Mouse (Mus musculus) midbrain, postnatal 0 days (tissue): ENCODE measurements at regions not wholly inside any gene's neighbourhood (a gene's known extent, or its start where the extent isn't known, plus 50 kb on each side); places are given as distances from the start of the nearest gene placed in this dataset.

Source experiments
- ATAC-seq: fragments of 200-750 bp; cut with Nextera tagmentation; 2 replicates; pipeline ENCODE4 v1.8.0; 2017; ENCODE audit warnings: moderate number of reproducible peaks, mild to moderate bottlenecking, moderate TSS enrichment, moderate library complexity; ENCODE audit not compliant: low FRiP score
- DNase-seq: peaks from one replicate; pipeline ENCODE4 v3.0.0-alpha.2; 2015; ENCODE audit warnings: low spot score
- H3K27ac ChIP-seq: fragments of 300-500 bp; sonication (generic); 2 replicates; pipeline ENCODE4 v1.5.1; 2014; ENCODE audit warnings: low read depth, mild to moderate bottlenecking, low read length, mixed read lengths
- H3K27me3 ChIP-seq: fragments of 300-500 bp; sonication (generic); 2 replicates; pipeline ENCODE4 v1.6.1; 2014; ENCODE audit warnings: low read length, control low read depth, mixed read lengths; ENCODE audit not compliant: insufficient read depth
- H3K36me3 ChIP-seq: fragments of 300-500 bp; sonication (generic); 2 replicates; pipeline ENCODE4 v1.6.1; 2014; ENCODE audit warnings: low read length, control low read depth, mixed read lengths; ENCODE audit not compliant: insufficient read depth
- H3K4me1 ChIP-seq: fragments of 300-500 bp; sonication (generic); 2 replicates; pipeline ENCODE4 v1.6.1; 2014; ENCODE audit warnings: mild to moderate bottlenecking, control low read depth, antibody characterized with exemption, low read length, mixed read lengths; ENCODE audit not compliant: insufficient read depth
- H3K4me2 ChIP-seq: fragments of 300-500 bp; sonication (generic); 2 replicates; pipeline ENCODE4 v1.6.1; 2014; ENCODE audit warnings: low read depth, mild to moderate bottlenecking, low read length, mixed read lengths; ENCODE audit not compliant: poor library complexity, severe bottlenecking
- H3K4me3 ChIP-seq: fragments of 300-500 bp; sonication (generic); 2 replicates; pipeline ENCODE4 v1.5.1; 2014; ENCODE audit warnings: low read depth, mild to moderate bottlenecking, low read length, moderate library complexity
- H3K9ac ChIP-seq: fragments of 300-500 bp; sonication (generic); replicated peaks from 2 replicates; pipeline ENCODE4 v1.6.1; 2014; ENCODE audit warnings: mild to moderate bottlenecking, low read length, moderate library complexity, mixed read lengths; ENCODE audit not compliant: poor library complexity, severe bottlenecking
- H3K9me3 ChIP-seq: fragments of 300-500 bp; sonication (generic); 2 replicates; pipeline ENCODE4 v1.6.1; 2016; ENCODE audit warnings: low read length, control low read depth
- CTCF ChIP-seq: IDR thresholded peaks from 2 replicates; pipeline ENCODE4 v1.5.1; 2016; ENCODE audit warnings: antibody characterized with exemption, mild to moderate bottlenecking
- WGBS: fragments of 180-500 bp; shearing (Covaris S2); extraction: QIAGEN DNeasy Blood & Tissue Kit; methylation state at CpG from one replicate; pipeline ENCODE4 v1.1.7; 2014; 5-methylcytosine and 5-hydroxymethylcytosine counted together

DNA sequence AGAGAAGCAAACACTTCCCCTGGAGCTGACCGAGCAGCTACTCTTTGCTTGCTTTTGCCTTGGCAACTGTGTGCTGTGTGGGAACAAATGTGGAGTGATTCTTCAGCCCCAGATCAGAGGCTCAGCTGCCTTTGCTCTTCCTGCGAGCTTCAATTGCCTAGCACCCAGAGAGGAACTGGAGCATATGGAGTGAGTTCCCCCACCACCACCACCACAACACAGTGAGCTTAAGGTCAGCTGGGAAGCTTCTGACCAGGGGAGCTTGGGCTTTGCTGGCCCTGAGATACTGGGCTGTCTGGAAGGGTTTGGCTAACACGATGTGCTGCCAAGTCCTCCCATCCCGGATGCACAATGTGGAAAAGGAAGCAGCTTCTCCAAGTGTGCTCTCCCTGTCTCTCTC lies 432.8 kb upstream of the Gulo start:
- TF ChIP-seq CTCF = no peak
- 47% methylated on average over 4 of the region's 4 CpGs for WGBS
- peak; percentile 66 for DNase-seq
- Histone ChIP-seq H3K27ac (no peak overlapping the region), H3K4me1 (no peaks in the 10 kb centered on the region), H3K9me3 (no peaks in the 10 kb centered on the region), H3K36me3 (no peaks in the 10 kb centered on the region), H3K9ac (no peak overlapping the region), H3K4me2 (no peak overlapping the region), H3K27me3 (no peaks in the 10 kb centered on the region), H3K4me3 (no peak overlapping the region)
- peak; percentile 73 for ATAC-seq

DNA sequence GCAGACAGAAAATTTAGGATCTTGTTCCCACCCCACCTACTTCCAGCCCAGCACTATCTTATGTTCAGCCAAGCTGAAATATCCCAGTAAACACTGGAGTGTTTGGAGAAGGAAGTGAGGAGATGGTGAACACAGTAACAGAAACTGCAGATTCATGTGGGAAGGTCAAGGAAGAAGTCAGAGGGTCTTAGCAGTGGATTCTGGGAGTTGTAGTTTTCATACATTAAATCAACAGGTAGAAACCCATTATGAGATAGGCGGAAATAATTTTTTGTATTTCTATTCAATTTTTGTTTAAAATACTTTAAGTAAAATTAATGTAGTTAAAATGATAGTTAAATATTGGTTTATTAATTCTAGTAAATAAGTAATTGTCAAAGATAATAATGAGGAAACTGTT lies 429.6 kb upstream of the Gulo start:
- 91% methylated on average over 1 of the region's 1 CpGs for WGBS
- H3K9me3 ChIP-seq = no peaks in the 10 kb centered on the region
- ATAC-seq = no peak
- H3K4me3 ChIP-seq = no peak overlapping the region
- no peaks in the 10 kb centered on the region for H3K36me3 ChIP-seq
- H3K27ac ChIP-seq = no peak overlapping the region
- DNase-seq = no peak
- no peak overlapping the region for H3K9ac ChIP-seq
- H3K27me3 ChIP-seq = no peaks in the 10 kb centered on the region
- H3K4me1 ChIP-seq = no peaks in the 10 kb centered on the region
- TF ChIP-seq CTCF = no peak
- no peak overlapping the region for H3K4me2 ChIP-seq

DNA sequence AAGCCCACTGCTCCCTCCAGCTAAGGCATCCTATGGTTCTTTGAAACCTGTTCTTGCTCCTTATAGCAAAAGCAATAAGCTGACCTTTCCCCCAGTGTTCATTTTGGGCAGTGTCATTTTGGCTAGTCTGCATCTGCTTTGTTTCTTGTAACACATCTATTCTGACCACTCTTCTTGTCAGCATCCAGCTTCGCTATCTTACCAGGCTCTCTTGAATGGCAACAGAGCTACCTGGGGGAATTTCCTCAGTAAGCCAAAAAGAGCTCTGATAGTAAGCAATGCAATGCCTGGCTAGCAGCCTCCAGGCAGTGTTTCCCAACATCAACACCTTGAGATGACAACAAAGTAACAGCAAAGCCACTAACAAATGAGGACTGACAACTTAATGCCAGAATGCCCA lies 429.0 kb upstream of the Gulo start:
- no peaks in the 10 kb centered on the region for H3K9me3 ChIP-seq
- H3K4me2 ChIP-seq = no peak overlapping the region
- 82% methylated on average over 1 of the region's 1 CpGs for WGBS
- H3K4me1 ChIP-seq = no peaks in the 10 kb centered on the region
- no peak overlapping the region for H3K27ac ChIP-seq
- DNase-seq (no peak), ATAC-seq (no peak)
- no peak overlapping the region for H3K4me3 ChIP-seq
- no peaks in the 10 kb centered on the region for H3K27me3 ChIP-seq
- H3K36me3 ChIP-seq = no peaks in the 10 kb centered on the region
- H3K9ac ChIP-seq = no peak overlapping the region
- TF ChIP-seq CTCF = no peak

- WGBS = 85% methylated on average over 5 of the region's 5 CpGs
- no peaks in the 10 kb centered on the region for H3K36me3 ChIP-seq
- H3K4me1 ChIP-seq = no peaks in the 10 kb centered on the region
- H3K9me3 ChIP-seq = no peaks in the 10 kb centered on the region
- H3K27me3 ChIP-seq = no peaks in the 10 kb centered on the region
- no peak for DNase-seq
- no peak for ATAC-seq
- no peak overlapping the region for H3K27ac ChIP-seq
- H3K4me3 ChIP-seq = no peak overlapping the region
- H3K4me2 ChIP-seq = no peak overlapping the region
- no peak overlapping the region for H3K9ac ChIP-seq
- no peak for TF ChIP-seq CTCF
Observed at GRCm38 (mm10) chr14:66431630-66432029, 422.6 kb upstream of the Gulo start.

GRCm38 (mm10) chr14:66424141-66424540 lies 415.1 kb upstream of the Gulo start:
- no peaks in the 10 kb centered on the region for H3K36me3 ChIP-seq
- no peak overlapping the region for H3K27ac ChIP-seq
- WGBS = 5% methylated on average over 5 of the region's 5 CpGs
- H3K4me3 ChIP-seq = no peak overlapping the region
- ATAC-seq = no peak
- no peak overlapping the region for H3K4me2 ChIP-seq
- no peak overlapping the region for H3K9ac ChIP-seq
- peak; percentile 69 for TF ChIP-seq CTCF
- H3K27me3 ChIP-seq = no peaks in the 10 kb centered on the region
- peaks cover 2% of the 10 kb centered on the region; the same call in 1 of the 2 replicates for H3K4me1 ChIP-seq
- peak; percentile 70 for DNase-seq
- no peaks in the 10 kb centered on the region for H3K9me3 ChIP-seq
